ENCODE assay signal across 14 mouse cellular contexts in the genomic region with DNA sequence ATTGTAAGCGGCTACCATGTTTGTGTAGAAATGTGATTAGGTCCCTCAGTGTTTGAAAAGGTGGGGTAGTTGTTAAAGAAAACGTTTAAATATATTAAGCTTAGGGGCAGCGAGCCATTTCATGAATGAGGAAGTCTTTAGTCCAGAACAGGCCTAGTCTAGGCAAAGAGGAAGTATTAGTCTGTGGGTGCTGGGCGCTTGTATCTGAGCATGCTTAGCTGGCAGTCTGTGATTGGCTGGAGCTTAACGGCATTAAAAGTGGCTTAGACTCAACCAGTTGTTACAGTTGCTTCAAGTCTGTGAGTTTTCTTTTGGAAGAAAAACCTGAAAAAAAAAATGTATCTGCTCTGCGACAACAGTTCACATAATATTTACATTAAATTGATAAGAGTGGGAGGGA.
DNase-seq lines count a peak whose midpoint lies in the region; ATAC-seq and TF ChIP-seq lines count a peak whose summit lies in the region.
"Had no signal": no experiment of that assay in that cellular context is flagged by ENCODE, and none has a peak within 500 bp of the region (broad histone marks: within the 10 kb centered on the region; RNA-seq: fewer than 3 reads in every experiment).

No protein-coding gene starts in this region.

- no peak for TF ChIP-seq POLR2A in testis, adult 2 months (IDR thresholded peaks at IDR 0.05; ENCODE audit: control insufficient read depth, low read depth, low read length)

- peak overlapping the region; percentile 41; the same call in 1 of the 2 replicates for H3K4me3 ChIP-seq in testis, adult 2 months (ENCODE audit: control insufficient read depth, low read depth, low read length)
- H3K4me3 ChIP-seq in intestine, postnatal 0 days (ENCODE audit: low read depth, low read length): no peak overlapping the region
- H3K4me3 ChIP-seq: forebrain, embryonic 13.5 days; liver, embryonic 13.5 days had no signal

- H3K36me3 ChIP-seq in testis, adult 2 months (ENCODE audit: control insufficient read depth, insufficient read depth, low read length): no peaks in the 10 kb centered on the region
- H3K36me3 ChIP-seq in intestine, postnatal 0 days (ENCODE audit: control insufficient read depth, insufficient read depth): no peaks in the 10 kb centered on the region
- H3K36me3 ChIP-seq: liver, embryonic 13.5 days had no signal

- 71% methylated on average over 6 of the region's 6 CpGs for WGBS in intestine, postnatal 0 days

- H3K4me1 ChIP-seq in testis, adult 2 months (ENCODE audit: control insufficient read depth, insufficient read depth, low read length): peaks cover 10% of the 10 kb centered on the region
- no peaks in the 10 kb centered on the region for H3K4me1 ChIP-seq in intestine, postnatal 0 days (replicated peaks; ENCODE audit: control insufficient read depth, insufficient read depth, low read length)
- H3K4me1 ChIP-seq: forebrain, embryonic 13.5 days; liver, embryonic 13.5 days had no signal

- no peak overlapping the region for H3K27ac ChIP-seq in testis, adult 2 months (ENCODE audit: control insufficient read depth, insufficient read depth, low read depth, low read length)
- H3K27ac ChIP-seq in intestine, postnatal 0 days (ENCODE audit: low read depth, low read length): no peak overlapping the region
- H3K27ac ChIP-seq: forebrain, embryonic 13.5 days; liver, embryonic 13.5 days had no signal

- DNase-seq in kidney, adult 9 months: peak; percentile 21
- DNase-seq in kidney, postnatal 4 days: no peak
- DNase-seq in testis, postnatal 14 days (ENCODE audit: low spot score): no peak
- no peak for DNase-seq in right cerebral cortex, adult 2 months (ENCODE audit: low spot score in 2 of 2)
- DNase-seq: adrenal gland, adult 2 months; cerebellum, postnatal 25 days; gastrocnemius, postnatal 36 days; left cerebral cortex, postnatal 4 days; liver, embryonic 13.5 days had no signal

- TF ChIP-seq CTCF in testis, adult 2 months (IDR thresholded peaks at IDR 0.05; ENCODE audit: control insufficient read depth, insufficient read depth, insufficient replicate concordance, low read depth, low read length): no peak
- no peak for TF ChIP-seq CTCF in intestine, postnatal 0 days (IDR thresholded peaks at IDR 0.05; ENCODE audit: low read depth)

- peak; percentile 87 for ATAC-seq in granulocyte monocyte progenitor cell, adult 5-6 weeks (replicated peaks; ENCODE audit: poor library complexity, severe bottlenecking)
- no peak for ATAC-seq in intestine, postnatal 0 days
- ATAC-seq: CD4-positive, CD25-positive, alpha-beta regulatory T cell, adult 4 months; forebrain, embryonic 13.5 days had no signal

- H3K9me3 ChIP-seq in intestine, postnatal 0 days (ENCODE audit: control insufficient read depth): no peaks in the 10 kb centered on the region
- H3K9me3 ChIP-seq: forebrain, embryonic 13.5 days; liver, embryonic 13.5 days had no signal

- no peaks in the 10 kb centered on the region for H3K27me3 ChIP-seq in testis, adult 2 months (ENCODE audit: control insufficient read depth, insufficient read depth, low read length)
- no peaks in the 10 kb centered on the region for H3K27me3 ChIP-seq in intestine, postnatal 0 days (replicated peaks; ENCODE audit: control insufficient read depth, insufficient read depth, low read length)
- H3K27me3 ChIP-seq: forebrain, embryonic 13.5 days; liver, embryonic 13.5 days had no signal

- no peak overlapping the region for H3K9ac ChIP-seq in intestine, postnatal 0 days (ENCODE audit: low read depth, low read length)
- H3K9ac ChIP-seq: forebrain, embryonic 13.5 days; liver, embryonic 13.5 days had no signal

- H3K4me2 ChIP-seq in intestine, postnatal 0 days (replicated peaks; ENCODE audit: low read depth): no peak overlapping the region
- H3K4me2 ChIP-seq: forebrain, embryonic 13.5 days; liver, embryonic 13.5 days had no signal
